Mouse (Mus musculus) G1E-ER4 (cell line): Measurements from ENCODE around the gene Hnrnpa1. TPM values are rescaled to one million over a fixed set of nuclear protein-coding genes. Genes with fewer than 3 reads are reported as not detected.

Source experiments
- GATA1 ChIP-seq: IDR thresholded peaks from one replicate; pipeline ENCODE4 v1.8.0; 2012; ENCODE audit warnings: low read length, inconsistent platforms
- polyA plus RNA-seq: library from polyadenylated mRNA; stranded (reverse); fragments of >175 nt; gene quantifications from 2 replicates; pipeline ENCODE4 v1.2.3, GENCODE M21; 2012

Gene Hnrnpa1
- polyA plus RNA-seq, 1 experiment = 83.3 TPM

GRCm38 (mm10) chr15:103228904-103229303 lies 11.3 kb upstream of the Hnrnpa1 start:
- TF ChIP-seq GATA1 = no peak

DNA sequence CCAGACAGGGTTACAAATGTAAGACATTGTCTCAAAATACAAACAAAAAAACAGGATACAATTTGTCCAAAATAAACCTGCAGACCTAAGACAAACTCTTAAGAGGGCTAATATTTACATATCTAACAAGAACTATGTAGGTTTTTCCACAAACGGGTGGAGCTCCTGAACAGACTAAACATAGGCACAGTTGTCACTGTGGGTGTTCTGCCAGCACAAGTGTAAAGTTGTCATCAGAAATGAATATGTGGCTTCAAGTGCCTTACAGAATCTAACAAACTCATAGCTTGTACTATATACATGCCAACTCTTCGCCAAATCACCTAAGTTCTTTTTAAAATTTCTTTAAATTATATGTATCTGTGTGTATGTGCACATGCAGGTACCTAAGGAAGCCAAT lies 7.1 kb upstream of the Hnrnpa1 start:
- no peak for TF ChIP-seq GATA1

- no peak for TF ChIP-seq GATA1
These were observed 2.9 kb upstream of the Hnrnpa1 start for GRCm38 (mm10) chr15:103237295-103237694.

DNA sequence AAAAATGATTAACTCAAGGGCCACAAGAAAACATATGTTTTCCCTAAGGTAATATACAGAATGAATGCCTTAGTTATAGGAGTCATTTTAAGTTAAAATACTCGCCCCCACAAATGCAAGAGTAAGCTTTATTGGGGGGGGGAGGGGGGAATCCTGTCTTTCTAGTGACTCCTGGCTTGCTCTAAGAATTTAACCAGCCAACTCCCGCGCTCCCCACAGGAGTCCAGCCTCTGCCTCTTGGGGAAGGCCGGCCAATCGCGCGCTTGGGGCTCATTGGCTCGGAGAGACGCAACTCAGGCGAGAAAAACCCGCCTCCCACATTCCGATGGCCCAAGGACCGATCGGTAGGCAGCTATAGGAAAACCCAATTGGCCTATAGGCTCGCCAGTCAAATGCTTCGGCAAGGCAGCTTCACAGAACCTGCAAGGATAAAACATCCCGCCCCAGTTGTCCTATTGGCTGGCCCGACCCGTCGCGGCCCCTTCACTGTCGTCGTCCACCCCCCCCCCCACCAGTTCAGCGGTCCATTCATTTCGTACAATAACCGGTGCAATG lies 1.0 kb upstream of the Hnrnpa1 start:
- no peak for TF ChIP-seq GATA1

- TF ChIP-seq GATA1 = no peak
These were observed 510 bp upstream of the Hnrnpa1 start, which contains the start of gene Cbx5 for GRCm38 (mm10) chr15:103239685-103240159. TSS of gene Cbx5 (minus strand) at chr15:103239816.

- no peak for TF ChIP-seq GATA1
These were observed 2.7 kb downstream of the Hnrnpa1 start for GRCm38 (mm10) chr15:103242885-103243284.

DNA sequence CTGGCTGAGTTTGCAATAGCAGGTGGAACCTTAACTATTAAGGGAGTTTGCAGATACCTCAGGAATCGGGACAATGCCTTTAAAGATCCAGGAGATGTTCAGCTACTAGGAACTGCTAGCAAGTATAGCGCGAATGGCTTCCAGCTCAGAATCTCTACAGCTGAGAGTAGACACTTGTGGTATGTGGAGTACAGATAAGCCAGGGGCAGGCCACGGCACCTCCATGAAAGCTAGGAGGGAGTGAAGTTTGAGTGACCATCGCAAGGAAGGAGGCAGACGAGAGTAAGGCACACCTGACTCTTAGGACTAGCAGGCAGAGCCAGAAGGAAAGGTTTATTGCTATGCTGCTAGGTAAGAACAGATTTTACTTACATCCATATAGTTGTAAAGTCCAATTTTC lies 5.4 kb downstream of the Hnrnpa1 start:
- no peak for TF ChIP-seq GATA1

GRCm38 (mm10) chr15:103247078-103247781 lies 7.0 kb downstream of the Hnrnpa1 start:
- TF ChIP-seq GATA1 = no peak

- no peak for TF ChIP-seq GATA1
These were observed 7.7 kb downstream of the Hnrnpa1 start for GRCm38 (mm10) chr15:103247782-103248400.

- no peak for TF ChIP-seq GATA1
These were observed 8.4 kb downstream of the Hnrnpa1 start for GRCm38 (mm10) chr15:103248401-103249313.

GRCm38 (mm10) chr15:103250195-103250740 lies 10.0 kb downstream of the Hnrnpa1 start:
- no peak for TF ChIP-seq GATA1

DNA sequence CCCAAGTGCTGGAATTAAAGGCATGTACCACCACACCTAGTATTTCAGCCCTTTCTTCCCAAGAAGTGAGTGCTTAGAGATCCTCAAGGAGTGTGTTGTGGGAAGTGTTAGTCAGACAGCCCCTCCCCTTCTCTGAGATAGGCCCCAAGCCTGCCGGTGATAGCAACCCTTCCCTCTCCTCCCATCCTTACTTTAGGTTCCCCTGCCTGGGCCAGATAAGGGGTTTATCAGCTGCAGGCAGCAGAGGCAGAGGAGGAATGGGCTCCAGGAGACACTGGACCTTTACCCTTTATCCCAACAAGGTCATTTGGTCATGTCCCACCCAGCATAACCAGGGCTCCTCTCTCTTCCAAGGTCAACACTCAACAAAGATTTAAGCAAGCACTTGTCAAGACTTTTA lies 11.4 kb downstream of the Hnrnpa1 start:
- peak; percentile 95 for TF ChIP-seq GATA1

DNA sequence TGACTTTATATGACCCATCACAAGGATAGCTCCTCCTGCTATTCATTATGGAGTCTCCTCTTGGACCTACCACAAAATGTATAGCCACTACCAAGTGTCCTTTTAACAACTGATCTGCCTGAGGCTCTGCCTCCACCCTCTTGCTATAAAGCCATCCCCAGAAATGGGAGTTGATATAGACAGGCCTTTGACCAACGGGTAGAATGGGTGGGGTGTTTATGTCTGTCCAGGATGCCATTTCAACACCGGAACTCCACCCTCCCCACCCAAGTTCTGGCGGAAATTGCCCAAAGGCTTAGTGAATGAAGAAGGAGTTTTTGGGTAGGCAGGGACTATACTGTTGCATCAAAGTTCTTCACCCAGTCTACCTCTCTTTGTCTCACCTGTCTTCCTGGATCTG lies 12.4 kb downstream of the Hnrnpa1 start:
- no peak for TF ChIP-seq GATA1

GRCm38 (mm10) chr15:103253352-103253751 lies 13.1 kb downstream of the Hnrnpa1 start:
- TF ChIP-seq GATA1 = no peak

GRCm38 (mm10) chr15:103255169-103255568 lies 14.9 kb downstream of the Hnrnpa1 start:
- no peak for TF ChIP-seq GATA1
